Mouse (Mus musculus) hindbrain, embryonic 13.5 days (tissue): ENCODE results near the gene Rgs5. TPM values are rescaled to one million over a fixed set of nuclear protein-coding genes. Genes with fewer than 3 reads are reported as not detected.

Experiments used
- ATAC-seq: fragments of 200-750 bp; cut with Nextera tagmentation; 2 replicates; pipeline ENCODE4 v1.8.0; 2017; ENCODE audit warnings: moderate TSS enrichment; ENCODE audit not compliant: low FRiP score
- H3K27ac ChIP-seq: fragments of 300-500 bp; sonication (generic); 2 replicates; pipeline ENCODE4 v1.5.1; 2015; ENCODE audit warnings: inconsistent platforms, mild to moderate bottlenecking, moderate library complexity
- H3K27me3 ChIP-seq: fragments of 300-500 bp; sonication (generic); 2 replicates; pipeline ENCODE4 v1.6.1; 2015; ENCODE audit warnings: mild to moderate bottlenecking, inconsistent platforms
- H3K36me3 ChIP-seq: fragments of 300-500 bp; sonication (generic); 2 replicates; pipeline ENCODE4 v1.6.1; 2015; ENCODE audit warnings: mild to moderate bottlenecking, inconsistent platforms
- H3K4me1 ChIP-seq: fragments of 300-500 bp; sonication (generic); replicated peaks from 2 replicates; pipeline ENCODE4 v1.6.1; 2015; ENCODE audit warnings: inconsistent platforms
- H3K4me2 ChIP-seq: fragments of 300-500 bp; sonication (generic); 2 replicates; pipeline ENCODE4 v1.6.1; 2015; ENCODE audit warnings: inconsistent platforms, mild to moderate bottlenecking, moderate library complexity
- H3K4me3 ChIP-seq: fragments of 300-500 bp; sonication (generic); 2 replicates; pipeline ENCODE4 v1.5.1; 2015; ENCODE audit warnings: mild to moderate bottlenecking, inconsistent platforms
- H3K9ac ChIP-seq: fragments of 300-500 bp; sonication (generic); 2 replicates; pipeline ENCODE4 v1.6.1; 2015; ENCODE audit warnings: mild to moderate bottlenecking, inconsistent platforms
- H3K9me3 ChIP-seq: fragments of 300-500 bp; sonication (generic); 2 replicates; pipeline ENCODE4 v1.6.1; 2016; ENCODE audit warnings: inconsistent platforms
- WGBS: fragments of 180-500 bp; shearing (Covaris S2); methylation state at CpG from one replicate; pipeline ENCODE4 v1.1.7; 2015; 5-methylcytosine and 5-hydroxymethylcytosine counted together
- polyA plus RNA-seq: library from polyadenylated mRNA; unstranded; fragments of >200 nt; fragmentation: Nextera tagmentation; extraction: Ambion mirVana; gene quantifications from 2 replicates; pipeline ENCODE4 v1.2.1, GENCODE M21; 2015

The Rgs5 gene
- polyA plus RNA-seq, 1 experiment from 2014 or later, result 15.1 TPM

- Histone ChIP-seq H3K4me1 (no peaks in the 10 kb centered on the region), H3K36me3 (no peaks in the 10 kb centered on the region), H3K9ac (no peak overlapping the region), H3K9me3 (no peaks in the 10 kb centered on the region), H3K27ac (no peak overlapping the region), H3K4me3 (no peak overlapping the region), H3K4me2 (no peak overlapping the region), H3K27me3 (no peaks in the 10 kb centered on the region)
- WGBS, result 85% methylated on average over 6 of the region's 6 CpGs
- no peak for ATAC-seq
Observed at GRCm38 (mm10) chr1:169736139-169736538, 80.8 kb downstream of the Rgs5 start.

- WGBS, result 89% methylated on average over 6 of the region's 6 CpGs
- H3K27me3 ChIP-seq, result no peaks in the 10 kb centered on the region
- no peak overlapping the region for H3K27ac ChIP-seq
- no peak for ATAC-seq
- no peak overlapping the region for H3K4me2 ChIP-seq
- no peak overlapping the region for H3K9ac ChIP-seq
- H3K36me3 ChIP-seq, result no peaks in the 10 kb centered on the region
- no peaks in the 10 kb centered on the region for H3K4me1 ChIP-seq
- no peaks in the 10 kb centered on the region for H3K9me3 ChIP-seq
- no peak overlapping the region for H3K4me3 ChIP-seq
Observed at GRCm38 (mm10) chr1:169737231-169737630, 81.9 kb downstream of the Rgs5 start.

- H3K36me3 ChIP-seq, result no peaks in the 10 kb centered on the region
- H3K27me3 ChIP-seq, result no peaks in the 10 kb centered on the region
- no peak overlapping the region for H3K9ac ChIP-seq
- no peaks in the 10 kb centered on the region for H3K9me3 ChIP-seq
- H3K4me1 ChIP-seq, result 0 out of 2 replicates have a peak, but pooled peaks cover 1% of the 10 kb centered on the region
- no peak overlapping the region for H3K4me3 ChIP-seq
- H3K27ac ChIP-seq, result no peak overlapping the region
- WGBS, result 84% methylated on average over 5 of the region's 5 CpGs
- H3K4me2 ChIP-seq, result no peak overlapping the region
- no peak for ATAC-seq
Observed at GRCm38 (mm10) chr1:169741147-169741546, 85.8 kb downstream of the Rgs5 start.

Other genes with a start within 250 kb of the Rgs5 start
- gene Nuf2, start 124.0 kb upstream of the Rgs5 start, polyA plus RNA-seq, result 18.4 and 20.2 TPM in 2 replicates
- gene Rgs4, start 92.1 kb downstream of the Rgs5 start, polyA plus RNA-seq, result 50.0 and 51.1 TPM in 2 replicates